Mouse (Mus musculus) small intestine, adult 2 months (tissue): Measurements from ENCODE around the gene Gramd2. TPM values are rescaled to one million over a fixed set of nuclear protein-coding genes. Genes with fewer than 3 reads are reported as not detected.
A peak's percentile ranks its signal among the peaks of the same experiment; 100 is the strongest.

Experiments used
- H3K27ac ChIP-seq: fragments of 200-500 bp; 2 replicates; pipeline ENCODE4 v1.5.1; 2012; ENCODE audit warnings: low read depth, low read length, control low read depth, inconsistent platforms; ENCODE audit not compliant: insufficient read depth
- H3K27me3 ChIP-seq: fragments of 200-500 bp; 2 replicates; pipeline ENCODE4 v1.6.1; 2012; ENCODE audit warnings: mild to moderate bottlenecking, moderate library complexity, low read length, inconsistent platforms; ENCODE audit not compliant: control insufficient read depth, insufficient read depth
- H3K36me3 ChIP-seq: fragments of 200-500 bp; 2 replicates; pipeline ENCODE4 v1.6.1; 2012; ENCODE audit warnings: mild to moderate bottlenecking, low read length, control low read depth, inconsistent platforms; ENCODE audit not compliant: control insufficient read depth, insufficient read depth
- H3K4me1 ChIP-seq: fragments of 200-500 bp; 2 replicates; pipeline ENCODE4 v1.6.1; 2012; ENCODE audit warnings: low read length, inconsistent platforms, mixed read lengths; ENCODE audit not compliant: control insufficient read depth, insufficient read depth, insufficient read length
- H3K4me3 ChIP-seq: fragments of 200-500 bp; 2 replicates; pipeline ENCODE4 v1.5.1; 2012; ENCODE audit warnings: low read depth, mild to moderate bottlenecking, control low read depth, inconsistent platforms, low read length, moderate library complexity
- CTCF ChIP-seq: fragments of 200-500 bp; IDR thresholded peaks from 2 replicates; pipeline ENCODE4 v1.5.1; 2012; ENCODE audit warnings: low read depth, mild to moderate bottlenecking, control low read depth, inconsistent platforms, low read length, moderate library complexity, mixed read lengths; ENCODE audit not compliant: insufficient replicate concordance, insufficient read length; ENCODE audit errors: extremely low read depth
- POLR2A ChIP-seq: fragments of 200-500 bp; IDR thresholded peaks from 2 replicates; pipeline ENCODE4 v1.6.1; 2012; ENCODE audit warnings: low read depth, mild to moderate bottlenecking, control low read depth, inconsistent platforms, low read length, moderate library complexity
- WGBS: fragments of 180-500 bp; shearing (Covaris S2); methylation state at CpG from one replicate; pipeline ENCODE4 v1.1.7; 2018; 5-methylcytosine and 5-hydroxymethylcytosine counted together
- polyA plus RNA-seq: library from polyadenylated mRNA; depleted of rRNA; stranded (reverse); fragments of >200 nt; gene quantifications from 2 replicates; pipeline ENCODE4 v1.2.3, GENCODE M21; 2012

The Gramd2 gene
- polyA plus RNA-seq, 1 experiment = 4.6 TPM

GRCm38 (mm10) chr9:59661298-59661975, 18.5 kb upstream of the Gramd2 start:
- WGBS = 43% methylated on average over 6 of the region's 6 CpGs
- peak overlapping the region; percentile 42; the same call in 1 of the 2 replicates for H3K27ac ChIP-seq
- peak overlapping the region; percentile 12; the same call in 1 of the 2 replicates for H3K4me3 ChIP-seq
- TF ChIP-seq CTCF = no peak
- H3K4me1 ChIP-seq = peaks cover 40% of the 10 kb centered on the region
- no peaks in the 10 kb centered on the region for H3K27me3 ChIP-seq
- H3K36me3 ChIP-seq = peaks cover 38% of the 10 kb centered on the region

- H3K4me1 ChIP-seq = peaks cover 42% of the 10 kb centered on the region
- peaks cover 56% of the 10 kb centered on the region for H3K36me3 ChIP-seq
- no peaks in the 10 kb centered on the region for H3K27me3 ChIP-seq
- WGBS = 89% methylated on average over 7 of the region's 7 CpGs
- peak overlapping the region; percentile 90; the same call in 1 of the 2 replicates for H3K27ac ChIP-seq
- H3K4me3 ChIP-seq = no peak overlapping the region
- TF ChIP-seq POLR2A (no peak), CTCF (no peak)
Measured at GRCm38 (mm10) chr9:59663226-59663625, 16.7 kb upstream of the Gramd2 start.

- peak overlapping the region; percentile 90 for H3K27ac ChIP-seq
- peaks cover 60% of the 10 kb centered on the region for H3K36me3 ChIP-seq
- TF ChIP-seq POLR2A = no peak
- no peak for TF ChIP-seq CTCF
- H3K4me1 ChIP-seq = peaks cover 41% of the 10 kb centered on the region
- H3K27me3 ChIP-seq = no peaks in the 10 kb centered on the region
- 23% methylated on average over 3 of the region's 3 CpGs for WGBS
- H3K4me3 ChIP-seq = no peak overlapping the region
Measured at GRCm38 (mm10) chr9:59663957-59664356, 16.0 kb upstream of the Gramd2 start.

GRCm38 (mm10) chr9:59664664-59665256, 15.2 kb upstream of the Gramd2 start:
- TF ChIP-seq CTCF (no peak), POLR2A (no peak)
- H3K27ac ChIP-seq = peak overlapping the region; percentile 90
- peak overlapping the region; percentile 33; the same call in 1 of the 2 replicates for H3K4me3 ChIP-seq
- H3K36me3 ChIP-seq = peaks cover 64% of the 10 kb centered on the region
- H3K4me1 ChIP-seq = peaks cover 37% of the 10 kb centered on the region
- 30% methylated on average over 4 of the region's 4 CpGs for WGBS
- H3K27me3 ChIP-seq = no peaks in the 10 kb centered on the region

GRCm38 (mm10) chr9:59666016-59666415, 13.9 kb upstream of the Gramd2 start:
- peaks cover 29% of the 10 kb centered on the region for H3K4me1 ChIP-seq
- WGBS = 93% methylated on average over 8 of the region's 8 CpGs
- peaks cover 68% of the 10 kb centered on the region for H3K36me3 ChIP-seq
- no peak overlapping the region for H3K27ac ChIP-seq
- no peaks in the 10 kb centered on the region for H3K27me3 ChIP-seq
- no peak overlapping the region for H3K4me3 ChIP-seq
- TF ChIP-seq CTCF (no peak), POLR2A (no peak)

DNA sequence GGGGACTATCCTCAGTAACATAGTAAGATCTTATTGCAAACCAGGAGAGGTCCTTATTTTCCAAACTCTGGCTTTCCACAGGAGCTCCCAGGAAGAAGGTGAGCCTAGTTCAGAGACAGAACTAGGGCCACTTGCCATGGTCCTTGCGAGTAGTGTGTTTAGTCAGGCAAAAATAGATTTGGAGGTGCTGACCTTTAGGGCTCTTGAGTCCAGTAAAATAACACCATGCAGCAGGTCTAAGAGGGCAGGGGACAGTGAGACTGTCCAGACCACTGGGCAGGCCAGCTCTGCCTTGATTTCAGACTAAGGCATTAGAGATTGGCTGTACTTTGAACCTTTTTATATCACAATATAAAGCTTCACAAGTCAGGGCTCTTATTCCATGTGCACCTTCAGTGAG, 13.1 kb upstream of the Gramd2 start:
- H3K4me1 ChIP-seq = peaks cover 22% of the 10 kb centered on the region; the same call in 1 of the 2 replicates
- no peaks in the 10 kb centered on the region for H3K27me3 ChIP-seq
- TF ChIP-seq POLR2A = no peak
- TF ChIP-seq CTCF = no peak
- peak overlapping the region; percentile 47; the same call in 1 of the 2 replicates for H3K27ac ChIP-seq
- peaks cover 76% of the 10 kb centered on the region for H3K36me3 ChIP-seq
- H3K4me3 ChIP-seq = no peak overlapping the region
- WGBS = 70% methylated on average over 1 of the region's 1 CpGs

GRCm38 (mm10) chr9:59667250-59667649, 12.7 kb upstream of the Gramd2 start:
- no peak overlapping the region for H3K4me3 ChIP-seq
- peaks cover 78% of the 10 kb centered on the region for H3K36me3 ChIP-seq
- TF ChIP-seq CTCF (no peak), POLR2A (no peak)
- 43% methylated on average over 4 of the region's 4 CpGs for WGBS
- no peaks in the 10 kb centered on the region for H3K27me3 ChIP-seq
- no peak overlapping the region for H3K27ac ChIP-seq
- peaks cover 22% of the 10 kb centered on the region; the same call in 1 of the 2 replicates for H3K4me1 ChIP-seq
